Mouse (Mus musculus) lung, embryonic 14.5 days (tissue): ENCODE measurements at regions not wholly inside any gene's neighbourhood (a gene's known extent, or its start where the extent isn't known, plus 50 kb on each side); places are given as distances from the start of the nearest gene placed in this dataset.

Source experiments
- ATAC-seq: fragments of 200-750 bp; cut with Nextera tagmentation; 2 replicates; pipeline ENCODE4 v1.8.0; 2017; ENCODE audit warnings: mild to moderate bottlenecking, moderate TSS enrichment, moderate library complexity; ENCODE audit not compliant: insufficient read depth
- DNase-seq: peaks from one replicate; pipeline ENCODE4 v3.0.0-alpha.2; 2015
- H3K27ac ChIP-seq: fragments of 300-500 bp; sonication (generic); 2 replicates; pipeline ENCODE4 v1.5.1; 2014; ENCODE audit warnings: low read depth, mild to moderate bottlenecking, moderate library complexity
- H3K27me3 ChIP-seq: fragments of 300-500 bp; sonication (generic); 2 replicates; pipeline ENCODE4 v1.6.1; 2014; ENCODE audit warnings: low read length, control low read depth; ENCODE audit not compliant: insufficient read depth
- H3K36me3 ChIP-seq: fragments of 300-500 bp; sonication (generic); 2 replicates; pipeline ENCODE4 v1.6.1; 2014; ENCODE audit warnings: control low read depth; ENCODE audit not compliant: insufficient read depth
- H3K4me1 ChIP-seq: fragments of 300-500 bp; sonication (generic); 2 replicates; pipeline ENCODE4 v1.6.1; 2014; ENCODE audit warnings: antibody characterized with exemption, control low read depth; ENCODE audit not compliant: insufficient read depth
- H3K4me2 ChIP-seq: fragments of 300-500 bp; sonication (generic); 2 replicates; pipeline ENCODE4 v1.6.1; 2014; ENCODE audit warnings: mild to moderate bottlenecking
- H3K4me3 ChIP-seq: fragments of 300-500 bp; sonication (generic); 2 replicates; pipeline ENCODE4 v1.5.1; 2014; ENCODE audit warnings: low read depth, low read length
- H3K9ac ChIP-seq: fragments of 300-500 bp; sonication (generic); 2 replicates; pipeline ENCODE4 v1.6.1; 2014
- H3K9me3 ChIP-seq: fragments of 300-500 bp; sonication (generic); 2 replicates; pipeline ENCODE4 v1.6.1; 2016; ENCODE audit warnings: low read depth, low read length, control low read depth
- CTCF ChIP-seq: IDR thresholded peaks from 2 replicates; pipeline ENCODE4 v1.5.1; 2016; ENCODE audit warnings: antibody characterized with exemption, low read depth
- WGBS: fragments of 180-500 bp; shearing (Covaris S2); extraction: QIAGEN DNeasy Blood & Tissue Kit; methylation state at CpG from one replicate; pipeline ENCODE4 v1.1.7; 2014; 5-methylcytosine and 5-hydroxymethylcytosine counted together

GRCm38 (mm10) chr10:19086995-19087394 lies 71.5 kb upstream of the Tnfaip3 start:
- TF ChIP-seq CTCF: no peak
- H3K4me1 ChIP-seq: no peaks in the 10 kb centered on the region
- H3K4me3 ChIP-seq: no peak overlapping the region
- 81% methylated on average over 1 of the region's 1 CpGs for WGBS
- H3K9ac ChIP-seq: no peak overlapping the region
- H3K4me2 ChIP-seq: no peak overlapping the region
- no peak for ATAC-seq
- DNase-seq: no peak
- H3K27me3 ChIP-seq: no peaks in the 10 kb centered on the region
- no peaks in the 10 kb centered on the region for H3K9me3 ChIP-seq
- H3K36me3 ChIP-seq: no peaks in the 10 kb centered on the region
- no peak overlapping the region for H3K27ac ChIP-seq

- Histone ChIP-seq H3K36me3 (no peaks in the 10 kb centered on the region), H3K27me3 (no peaks in the 10 kb centered on the region), H3K9me3 (no peaks in the 10 kb centered on the region), H3K27ac (no peak overlapping the region), H3K4me2 (no peak overlapping the region), H3K9ac (no peak overlapping the region), H3K4me1 (no peaks in the 10 kb centered on the region), H3K4me3 (no peak overlapping the region)
- no peak for ATAC-seq
- WGBS: 77% methylated on average over 4 of the region's 4 CpGs
- no peak for TF ChIP-seq CTCF
- DNase-seq: no peak
Measured at GRCm38 (mm10) chr10:19082136-19082535, 66.7 kb upstream of the Tnfaip3 start.

GRCm38 (mm10) chr10:19078047-19078446 lies 62.6 kb upstream of the Tnfaip3 start:
- Histone ChIP-seq H3K36me3 (no peaks in the 10 kb centered on the region), H3K27ac (no peak overlapping the region), H3K4me3 (no peak overlapping the region), H3K4me1 (no peaks in the 10 kb centered on the region), H3K4me2 (no peak overlapping the region), H3K9ac (no peak overlapping the region), H3K9me3 (no peaks in the 10 kb centered on the region), H3K27me3 (no peaks in the 10 kb centered on the region)
- DNase-seq (no peak), ATAC-seq (no peak)
- no peak for TF ChIP-seq CTCF
- 86% methylated on average over 4 of the region's 4 CpGs for WGBS

GRCm38 (mm10) chr10:19068377-19068776 lies 52.9 kb upstream of the Tnfaip3 start:
- H3K27ac ChIP-seq: no peak overlapping the region

GRCm38 (mm10) chr10:19067623-19068022 lies 52.2 kb upstream of the Tnfaip3 start:
- H3K27me3 ChIP-seq: no peaks in the 10 kb centered on the region
- DNase-seq (no peak), ATAC-seq (no peak)
- H3K4me2 ChIP-seq: no peak overlapping the region
- H3K9ac ChIP-seq: no peak overlapping the region
- WGBS: 72% methylated on average over 3 of the region's 3 CpGs
- H3K27ac ChIP-seq: no peak overlapping the region
- no peak for TF ChIP-seq CTCF
- H3K4me1 ChIP-seq: no peaks in the 10 kb centered on the region
- H3K4me3 ChIP-seq: no peak overlapping the region
- no peaks in the 10 kb centered on the region for H3K9me3 ChIP-seq
- no peaks in the 10 kb centered on the region for H3K36me3 ChIP-seq

More at GRCm38 (mm10) chr10:19068377-19068776, 52.9 kb upstream of the Tnfaip3 start:
- Histone ChIP-seq H3K36me3 (no peaks in the 10 kb centered on the region), H3K9ac (no peak overlapping the region), H3K4me1 (no peaks in the 10 kb centered on the region), H3K27me3 (no peaks in the 10 kb centered on the region), H3K4me3 (no peak overlapping the region), H3K9me3 (no peaks in the 10 kb centered on the region), H3K4me2 (no peak overlapping the region)
- TF ChIP-seq CTCF: no peak
- 67% methylated on average over 5 of the region's 5 CpGs for WGBS
- ATAC-seq (no peak), DNase-seq (no peak)

GRCm38 (mm10) chr10:19066821-19067350 lies 51.4 kb upstream of the Tnfaip3 start:
- H3K4me3 ChIP-seq: no peak overlapping the region
- H3K9ac ChIP-seq: no peak overlapping the region
- no peaks in the 10 kb centered on the region for H3K36me3 ChIP-seq
- H3K4me1 ChIP-seq: no peaks in the 10 kb centered on the region
- no peak overlapping the region for H3K4me2 ChIP-seq
- no peak for TF ChIP-seq CTCF
- ATAC-seq (no peak), DNase-seq (no peak)
- H3K27ac ChIP-seq: no peak overlapping the region
- WGBS: 80% methylated on average over 5 of the region's 5 CpGs
- H3K9me3 ChIP-seq: no peaks in the 10 kb centered on the region
- no peaks in the 10 kb centered on the region for H3K27me3 ChIP-seq
